Mouse (Mus musculus): ENCODE measurements around the gene Vamp5. TPM values are rescaled to one million over a fixed set of nuclear protein-coding genes. Genes with fewer than 3 reads are reported as not detected.

The Vamp5 gene
- total RNA-seq, 2 experiments from 2014 or later, result 48.8 to 54.0 TPM

GRCm38 (mm10) chr6:72390795-72391521 lies 10.7 kb upstream of the Vamp5 start:
- intact Hi-C loops (cut with DNase I), result no loop called here

GRCm38 (mm10) chr6:72389941-72390771 lies 9.9 kb upstream of the Vamp5 start, which contains the start of gene Vamp8:
Gene Vamp8 (minus strand): TSS chr6:72390703.
- peak; percentile 90 to 93 for DNase-seq
- intact Hi-C loops (cut with DNase I), result loop anchor here (5.0 kb wide), 1 partner anchor 43 kb away; the partner anchor contains the start of genes 0610030E20Rik and Usp39

More at GRCm38 (mm10) chr6:72390795-72391521, 10.7 kb upstream of the Vamp5 start:
- DNase-seq, result peak; percentile 70 to 72

- no peak for DNase-seq
- intact Hi-C loops (cut with DNase I), result loop anchor here (5.0 kb wide), 1 partner anchor 42 kb away; the partner anchor contains the start of genes 0610030E20Rik and Usp39
Measured at GRCm38 (mm10) chr6:72389471-72389940, 9.2 kb upstream of the Vamp5 start.

GRCm38 (mm10) chr6:72388791-72389329 lies 8.6 kb upstream of the Vamp5 start:
- intact Hi-C loops (cut with DNase I), result loop anchor here (5.0 kb wide), 1 partner anchor 42 kb away; the partner anchor contains the start of genes 0610030E20Rik and Usp39
- no peak for DNase-seq

- intact Hi-C loops (cut with DNase I), result loop anchor here (5.0 kb wide), 1 partner anchor 41 kb away; the partner anchor contains the start of genes 0610030E20Rik and Usp39
Measured at GRCm38 (mm10) chr6:72388266-72388665, 8.0 kb upstream of the Vamp5 start.

GRCm38 (mm10) chr6:72387816-72388215 lies 7.5 kb upstream of the Vamp5 start:
- DNase-seq, result no peak
- intact Hi-C loops (cut with DNase I), result loop anchor here (5.0 kb wide), 1 partner anchor 41 kb away; the partner anchor contains the start of genes 0610030E20Rik and Usp39

More at GRCm38 (mm10) chr6:72388266-72388665, 8.0 kb upstream of the Vamp5 start:
- no peak for DNase-seq

GRCm38 (mm10) chr6:72386561-72386960 lies 6.3 kb upstream of the Vamp5 start:
- intact Hi-C loops (cut with DNase I), result loop anchor here (5.0 kb wide), 1 partner anchor 39 kb away; the partner anchor contains the start of genes 0610030E20Rik and Usp39
- DNase-seq, result no peak

GRCm38 (mm10) chr6:72385258-72385657 lies 5.0 kb upstream of the Vamp5 start:
- DNase-seq, result no peak
- intact Hi-C loops (cut with DNase I), result loop anchor here (5.0 kb wide), 1 partner anchor 38 kb away; the partner anchor contains the start of genes 0610030E20Rik and Usp39

- intact Hi-C loops (cut with DNase I), result no loop called here
- no peak for DNase-seq
Measured at GRCm38 (mm10) chr6:72383952-72384351, 3.7 kb upstream of the Vamp5 start.

GRCm38 (mm10) chr6:72383142-72383820 lies 3.0 kb upstream of the Vamp5 start:
- intact Hi-C loops (cut with DNase I), result no loop called here
- no peak for DNase-seq

- no peak for DNase-seq
Measured at GRCm38 (mm10) chr6:72382494-72382893, 2.2 kb upstream of the Vamp5 start.

GRCm38 (mm10) chr6:72379377-72380130 lies 714 bp downstream of the Vamp5 start:
- DNase-seq, result no peak
- intact Hi-C loops (cut with DNase I), result no loop called here

More at GRCm38 (mm10) chr6:72382494-72382893, 2.2 kb upstream of the Vamp5 start:
- intact Hi-C loops (cut with DNase I), result no loop called here

GRCm38 (mm10) chr6:72378510-72379234 lies 1.6 kb downstream of the Vamp5 start:
- intact Hi-C loops (cut with DNase I), result no loop called here
- no peak for DNase-seq

GRCm38 (mm10) chr6:72374820-72375563 lies 5.3 kb downstream of the Vamp5 start:
- intact Hi-C loops (cut with DNase I), result no loop called here
- DNase-seq, result no peak

GRCm38 (mm10) chr6:72374206-72374605 lies 6.1 kb downstream of the Vamp5 start:
- intact Hi-C loops (cut with DNase I), result no loop called here
- DNase-seq, result no peak

GRCm38 (mm10) chr6:72373184-72373583 lies 7.1 kb downstream of the Vamp5 start:
- no peak for DNase-seq
- intact Hi-C loops (cut with DNase I), result no loop called here

- no peak for DNase-seq
- intact Hi-C loops (cut with DNase I), result no loop called here
Measured at GRCm38 (mm10) chr6:72371571-72371970, 8.7 kb downstream of the Vamp5 start.

GRCm38 (mm10) chr6:72371147-72371546 lies 9.1 kb downstream of the Vamp5 start:
- intact Hi-C loops (cut with DNase I), result no loop called here
- DNase-seq, result peak; percentile 33 to 52

Data from heart, postnatal 14 days (tissue).